ENCODE assay signal across 13 mouse cellular contexts in the genomic region with DNA sequence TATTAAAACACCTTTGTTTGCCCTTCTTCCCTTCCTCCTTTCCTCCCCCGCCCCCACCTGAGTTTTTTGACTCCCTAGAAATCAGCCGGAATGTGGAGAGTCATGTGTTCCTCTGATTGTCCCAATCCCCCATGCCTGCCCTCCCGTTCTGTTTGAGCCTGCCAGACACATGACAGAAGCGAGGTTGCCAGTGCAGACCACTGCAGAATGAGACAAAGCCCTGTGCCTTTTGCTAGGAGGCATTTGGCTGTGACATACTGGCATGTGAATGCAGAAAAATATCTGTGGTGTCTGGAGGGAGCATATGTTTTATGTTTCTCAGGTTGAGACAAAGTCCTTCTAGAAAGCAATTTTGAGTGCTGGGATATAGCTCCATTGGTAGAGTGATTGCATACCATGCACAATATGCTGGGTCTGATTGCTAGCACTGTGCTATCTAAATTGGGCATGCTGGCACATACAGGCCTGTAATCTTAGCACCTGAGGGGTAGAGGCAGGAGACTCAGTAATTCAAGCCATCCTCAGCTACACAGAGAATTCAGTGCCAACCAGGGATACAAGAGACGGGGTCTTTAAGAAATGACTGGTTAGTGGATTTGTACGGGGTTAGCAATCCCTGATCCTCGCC. TPM values are rescaled to one million over a fixed set of nuclear protein-coding genes. Genes with fewer than 3 reads are reported as not detected.
DNase-seq lines count a peak whose midpoint lies in the region; ATAC-seq and TF ChIP-seq lines count a peak whose summit lies in the region.
"Had no signal": no experiment of that assay in that cellular context is flagged by ENCODE, and none has a peak within 500 bp of the region (broad histone marks: within the 10 kb centered on the region; RNA-seq: fewer than 3 reads in every experiment).

No protein-coding gene starts in this region.

- intact Hi-C loops in left cerebral cortex, postnatal 4 days (cut with DNase I) = no loop called here
- intact Hi-C loops in left cerebral cortex, postnatal 10 days (cut with DNase I) = no loop called here

- DNase-seq in heart, adult 11 months = peak; percentile 89
- DNase-seq in heart, adult 18-20 months = no peak
- peak; percentile 32 for DNase-seq in left cerebral cortex, postnatal 4 days
- no peak for DNase-seq in left cerebral cortex, postnatal 10 days (ENCODE audit: extremely low spot score in 1 of 2, low spot score in 2 of 2)
- DNase-seq in embryo, embryonic 10 days (ENCODE audit: low spot score) = no peak
- DNase-seq: cerebellum, postnatal 25 days; kidney, postnatal 36 days; thymus, adult 2 months had no signal

- H3K27me3 ChIP-seq in neural tube, embryonic 15.5 days (replicated peaks) = no peaks in the 10 kb centered on the region
- H3K27me3 ChIP-seq: intestine, embryonic 15.5 days had no signal

- no peak overlapping the region for H3K9ac ChIP-seq in neural tube, embryonic 15.5 days (replicated peaks)
- H3K9ac ChIP-seq: intestine, embryonic 15.5 days had no signal

- no peaks in the 10 kb centered on the region for H3K9me3 ChIP-seq in neural tube, embryonic 15.5 days (replicated peaks)
- H3K9me3 ChIP-seq: intestine, embryonic 15.5 days had no signal

- no peak overlapping the region for H3K4me3 ChIP-seq in embryonic fibroblast, embryonic 13.5 days (ENCODE audit: insufficient read depth, low read length)
- H3K4me3 ChIP-seq in neural tube, embryonic 15.5 days (replicated peaks) = no peak overlapping the region
- H3K4me3 ChIP-seq: intestine, embryonic 15.5 days had no signal

- TF ChIP-seq POLR2A in embryonic fibroblast, embryonic 13.5 days (IDR thresholded peaks at IDR 0.05; ENCODE audit: low read depth, low read length) = no peak

- 54% methylated on average over 7 of the region's 7 CpGs for WGBS in neural tube, embryonic 15.5 days

- no peaks in the 10 kb centered on the region for H3K36me3 ChIP-seq in neural tube, embryonic 15.5 days
- H3K36me3 ChIP-seq: intestine, embryonic 15.5 days had no signal

- TF ChIP-seq CTCF in embryonic fibroblast, embryonic 13.5 days (IDR thresholded peaks at IDR 0.05; ENCODE audit: borderline replicate concordance, insufficient read depth, low read length) = no peak

- peak overlapping the region; percentile 81; the same call in 1 of the 2 replicates for H3K27ac ChIP-seq in embryonic fibroblast, embryonic 13.5 days (ENCODE audit: insufficient read depth, low read length)
- peak overlapping the region; percentile 52; the same call in 1 of the 2 replicates for H3K27ac ChIP-seq in neural tube, embryonic 15.5 days (replicated peaks)
- H3K27ac ChIP-seq: intestine, embryonic 15.5 days had no signal

- H3K4me1 ChIP-seq in embryonic fibroblast, embryonic 13.5 days (ENCODE audit: control insufficient read depth, insufficient read depth, low read length) = peaks cover 12% of the 10 kb centered on the region
- peaks cover 16% of the 10 kb centered on the region for H3K4me1 ChIP-seq in neural tube, embryonic 15.5 days

- peak; percentile 50; the same call in 1 of the 2 replicates for ATAC-seq in neural tube, embryonic 15.5 days (ENCODE audit: low FRiP score)

- no peak overlapping the region for H3K4me2 ChIP-seq in neural tube, embryonic 15.5 days
- H3K4me2 ChIP-seq: intestine, embryonic 15.5 days had no signal

RNA-seq across cellular contexts. Expression of a gene that starts 43.5 kb away (rescaled TPM):
- 100 to 1,000 TPM; 341 to 356 TPM for total RNA-seq in heart, adult 18-20 months (2021)
- 10 to 100 TPM; 14.0 to 18.5 TPM for total RNA-seq in left cerebral cortex, postnatal 4 days (2021)
- 10 to 100 TPM; 14.5 to 17.8 TPM for total RNA-seq in left cerebral cortex, postnatal 10 days (2021)
- 559 and 687 TPM in 2 replicates for polyA plus RNA-seq in embryonic fibroblast, embryonic 13.5 days (2011; ENCODE audit: insufficient read length, low read depth, missing spikeins)
- polyA plus RNA-seq in neural tube, embryonic 15.5 days (2015; fragmentation: Nextera tagmentation; extraction: Ambion mirVana) = 4.4 and 8.0 TPM in 2 replicates

RNA-seq across cellular contexts. Expression of a gene that starts 55.1 kb away (rescaled TPM):
- total RNA-seq in heart, adult 18-20 months (2021) = 10 to 100 TPM in 1 of 2 experiments, not detected in 1; 80.4 TPM
- under 1 TPM in 1 of 2 experiments, not detected in 1; 0.94 TPM for total RNA-seq in left cerebral cortex, postnatal 4 days (2021)
- total RNA-seq in left cerebral cortex, postnatal 10 days (2021) = not detected
- polyA plus RNA-seq in embryonic fibroblast, embryonic 13.5 days (2011; ENCODE audit: insufficient read length, low read depth, missing spikeins) = not detected in 2 replicates
- polyA plus RNA-seq in neural tube, embryonic 15.5 days (2015; fragmentation: Nextera tagmentation; extraction: Ambion mirVana) = not detected in 2 replicates
- total RNA-seq: gastrocnemius, adult 8-10 months; liver, adult 2 months had no signal
- polyA plus RNA-seq: intestine, embryonic 15.5 days had no signal

Comparison
In these comparisons a context has a peak if more than half of its experiments do, and no peak if none do; other contexts are left out.
1. DNase-seq: peak in heart, adult 11 months (single experiment) and left cerebral cortex, postnatal 4 days (single experiment); none in heart, adult 18-20 months (0 of 2), left cerebral cortex, postnatal 10 days (0 of 2) and embryo, embryonic 10 days (single experiment).
2. RNA of a gene that starts 43.5 kb away (total RNA-seq): 341 to 356 TPM in heart, adult 18-20 months; 14.0 to 18.5 TPM in left cerebral cortex, postnatal 4 days and 14.5 to 17.8 TPM in left cerebral cortex, postnatal 10 days; every median in the first group is over 10 times any median in the second.